Mouse (Mus musculus) forebrain, embryonic 10.5 days (tissue): ENCODE results near the gene Mmp9. TPM values are rescaled to one million over a fixed set of nuclear protein-coding genes. Genes with fewer than 3 reads are reported as not detected.
A peak's percentile ranks its signal among the peaks of the same experiment; 100 is the strongest.

Experiments used
- DNase-seq: peaks from one replicate; pipeline ENCODE4 v3.0.0-alpha.2; 2017; ENCODE audit warnings: low spot score; ENCODE audit errors: extremely low spot score
- H3K27ac ChIP-seq: fragments of 300-500 bp; sonication (generic); 2 replicates; pipeline ENCODE4 v1.5.1; 2016; ENCODE audit warnings: mild to moderate bottlenecking
- H3K27me3 ChIP-seq: fragments of 300-500 bp; sonication (generic); 2 replicates; pipeline ENCODE4 v1.6.1; 2016; ENCODE audit warnings: mild to moderate bottlenecking; ENCODE audit not compliant: poor library complexity, severe bottlenecking
- H3K36me3 ChIP-seq: fragments of 300-500 bp; sonication (generic); replicated peaks from 2 replicates; pipeline ENCODE4 v1.6.1; 2016; ENCODE audit warnings: mild to moderate bottlenecking, moderate library complexity
- H3K4me1 ChIP-seq: fragments of 300-500 bp; sonication (generic); 2 replicates; pipeline ENCODE4 v1.6.1; 2016
- H3K4me3 ChIP-seq: fragments of 300-500 bp; sonication (generic); 2 replicates; pipeline ENCODE4 v1.5.1; 2016; ENCODE audit warnings: mild to moderate bottlenecking, moderate library complexity
- H3K9me3 ChIP-seq: fragments of 300-500 bp; sonication (generic); 2 replicates; pipeline ENCODE4 v1.6.1; 2016; ENCODE audit warnings: mild to moderate bottlenecking, moderate library complexity
- WGBS: fragments of 180-500 bp; shearing (Covaris S2); methylation state at CpG from one replicate; pipeline ENCODE4 v1.1.7; 2016; 5-methylcytosine and 5-hydroxymethylcytosine counted together
- polyA plus RNA-seq: library from polyadenylated mRNA; unstranded; fragments of >200 nt; fragmentation: Nextera tagmentation; extraction: Ambion mirVana; gene quantifications from 2 replicates; pipeline ENCODE4 v1.2.1, GENCODE M21; 2016

Gene Mmp9
- polyA plus RNA-seq, 1 experiment from 2014 or later: 0.45 TPM

- H3K36me3 ChIP-seq: no peaks in the 10 kb centered on the region
- WGBS: 7% methylated on average over 25 of the region's 25 CpGs
- peaks cover 43% of the 10 kb centered on the region for H3K4me1 ChIP-seq
- H3K27me3 ChIP-seq: peaks cover 81% of the 10 kb centered on the region
- no peaks in the 10 kb centered on the region for H3K9me3 ChIP-seq
- peak overlapping the region; percentile 39 for H3K4me3 ChIP-seq
- DNase-seq: no peak
- no peak overlapping the region for H3K27ac ChIP-seq
Measured at GRCm38 (mm10) chr2:164948962-164949361, 8.4 kb downstream of the Mmp9 start.

- no peak overlapping the region for H3K4me3 ChIP-seq
- no peaks in the 10 kb centered on the region for H3K9me3 ChIP-seq
- peaks cover 92% of the 10 kb centered on the region for H3K27me3 ChIP-seq
- WGBS: 29% methylated on average over 13 of the region's 13 CpGs
- peaks cover 43% of the 10 kb centered on the region for H3K4me1 ChIP-seq
- no peaks in the 10 kb centered on the region for H3K36me3 ChIP-seq
- no peak overlapping the region for H3K27ac ChIP-seq
- no peak for DNase-seq
Measured at GRCm38 (mm10) chr2:164950501-164950900, 9.9 kb downstream of the Mmp9 start.

- Histone ChIP-seq H3K27ac (no peak overlapping the region), H3K27me3 (peaks cover 93% of the 10 kb centered on the region), H3K4me3 (no peak overlapping the region), H3K9me3 (no peaks in the 10 kb centered on the region), H3K36me3 (no peaks in the 10 kb centered on the region), H3K4me1 (peaks cover 43% of the 10 kb centered on the region)
- DNase-seq: no peak
- WGBS: 81% methylated on average over 4 of the region's 4 CpGs
Measured at GRCm38 (mm10) chr2:164951745-164952144, 11.2 kb downstream of the Mmp9 start.

- Histone ChIP-seq H3K4me3 (no peak overlapping the region), H3K9me3 (no peaks in the 10 kb centered on the region), H3K36me3 (no peaks in the 10 kb centered on the region), H3K27ac (no peak overlapping the region), H3K4me1 (peaks cover 42% of the 10 kb centered on the region), H3K27me3 (peaks cover 91% of the 10 kb centered on the region)
- no peak for DNase-seq
- whole genome bisulfite sequencing: 43% methylated on average over 13 of the region's 13 CpGs
Measured at GRCm38 (mm10) chr2:164952448-164952847, 11.9 kb downstream of the Mmp9 start.

GRCm38 (mm10) chr2:164953224-164953623 lies 12.6 kb downstream of the Mmp9 start:
- Histone ChIP-seq H3K4me1 (peaks cover 34% of the 10 kb centered on the region), H3K27ac (0 out of 2 replicates have a peak overlapping the region, but pooled peaks have one; percentile 30), H3K36me3 (no peaks in the 10 kb centered on the region), H3K27me3 (peaks cover 84% of the 10 kb centered on the region), H3K9me3 (no peaks in the 10 kb centered on the region), H3K4me3 (peak overlapping the region; percentile 9; the same call in 1 of the 2 replicates)
- DNase-seq: peak; percentile 84
- under 1% methylated on average over 21 of the region's 21 CpGs for WGBS

- Histone ChIP-seq H3K4me3 (no peak overlapping the region), H3K27ac (no peak overlapping the region), H3K4me1 (peaks cover 18% of the 10 kb centered on the region), H3K9me3 (no peaks in the 10 kb centered on the region), H3K36me3 (no peaks in the 10 kb centered on the region), H3K27me3 (peaks cover 58% of the 10 kb centered on the region)
- no peak for DNase-seq
- 73% methylated on average over 4 of the region's 4 CpGs for whole genome bisulfite sequencing
Measured at GRCm38 (mm10) chr2:164955725-164956124, 15.1 kb downstream of the Mmp9 start.

GRCm38 (mm10) chr2:164956195-164956594 lies 15.6 kb downstream of the Mmp9 start:
- H3K27ac ChIP-seq: no peak overlapping the region
- WGBS: 79% methylated on average over 5 of the region's 5 CpGs
- no peaks in the 10 kb centered on the region for H3K9me3 ChIP-seq
- H3K27me3 ChIP-seq: peaks cover 54% of the 10 kb centered on the region
- peaks cover 23% of the 10 kb centered on the region for H3K4me1 ChIP-seq
- H3K4me3 ChIP-seq: no peak overlapping the region
- no peaks in the 10 kb centered on the region for H3K36me3 ChIP-seq
- DNase-seq: no peak

DNA sequence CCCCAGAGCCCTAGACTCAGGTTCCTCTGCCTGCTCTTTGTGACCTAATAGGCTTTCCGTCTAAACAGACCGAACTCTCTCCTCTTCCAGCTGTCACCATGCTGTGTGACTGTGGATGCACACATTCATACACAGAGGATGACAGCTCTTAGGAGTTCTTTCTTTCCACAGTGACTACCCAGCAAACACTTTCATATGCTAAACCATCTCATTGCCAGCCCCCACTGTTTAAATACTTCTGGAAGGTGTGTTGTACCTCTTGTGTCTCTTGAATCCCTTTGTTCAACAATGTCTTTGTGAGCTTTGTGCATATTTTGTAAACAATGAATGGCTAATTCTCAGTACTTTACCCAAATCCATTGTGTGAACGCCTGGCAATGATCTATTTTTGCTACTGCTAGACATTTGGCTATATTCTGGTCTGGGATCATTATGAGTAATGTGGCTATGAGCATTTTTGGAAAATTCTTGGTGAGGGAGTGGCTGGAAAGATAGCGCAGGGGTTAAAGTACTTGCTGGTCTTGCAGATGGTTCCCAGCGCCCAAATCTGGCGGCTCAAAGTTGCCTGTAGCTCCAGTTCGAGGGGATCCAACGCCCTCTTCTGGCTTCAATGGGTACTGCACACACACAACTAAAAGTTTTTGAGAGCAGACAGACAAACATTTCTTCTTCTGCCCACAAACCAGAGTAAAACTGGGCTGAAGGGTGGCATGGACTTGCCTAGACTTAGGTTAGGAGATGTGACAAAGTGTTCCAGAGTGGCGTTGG lies 17.2 kb downstream of the Mmp9 start:
- no peaks in the 10 kb centered on the region for H3K9me3 ChIP-seq
- DNase-seq: no peak

GRCm38 (mm10) chr2:164960716-164961441 lies 20.3 kb downstream of the Mmp9 start, which contains the start of gene Slc12a5:
Slc12a5 (plus strand) TSS chr2:164960802.
- Histone ChIP-seq H3K27ac (peak within 1 kb of the TSS; percentile 89), H3K27me3 (peaks cover 49% of the 10 kb centered on the region), H3K4me3 (peak within 1 kb of the TSS; percentile 72), H3K36me3 (no peaks in the 10 kb centered on the region), H3K4me1 (peaks cover 40% of the 10 kb centered on the region), H3K9me3 (no peaks in the 10 kb centered on the region)
- under 1% methylated on average over 46 of the region's 54 CpGs for WGBS
- peak; percentile 81 for DNase-seq

More for the DNA sequence above, 17.2 kb downstream of the Mmp9 start:
- no peaks in the 10 kb centered on the region for H3K36me3 ChIP-seq
- WGBS: 75% methylated on average over 9 of the region's 9 CpGs
- no peak overlapping the region for H3K27ac ChIP-seq
- no peak overlapping the region for H3K4me3 ChIP-seq
- peaks cover 44% of the 10 kb centered on the region for H3K27me3 ChIP-seq
- peaks cover 30% of the 10 kb centered on the region for H3K4me1 ChIP-seq

GRCm38 (mm10) chr2:164961506-164962182 lies 21.1 kb downstream of the Mmp9 start:
- H3K27me3 ChIP-seq: peaks cover 49% of the 10 kb centered on the region
- WGBS: 8% methylated on average over 17 of the region's 17 CpGs

GRCm38 (mm10) chr2:164962183-164962580 lies 21.6 kb downstream of the Mmp9 start:
- Histone ChIP-seq H3K9me3 (no peaks in the 10 kb centered on the region), H3K4me1 (peaks cover 42% of the 10 kb centered on the region), H3K27me3 (peaks cover 49% of the 10 kb centered on the region), H3K36me3 (no peaks in the 10 kb centered on the region), H3K27ac (no peak overlapping the region), H3K4me3 (no peak overlapping the region)
- WGBS: 56% methylated on average over 7 of the region's 7 CpGs
- no peak for DNase-seq

More at GRCm38 (mm10) chr2:164961506-164962182, 21.1 kb downstream of the Mmp9 start:
- H3K9me3 ChIP-seq: no peaks in the 10 kb centered on the region
- no peaks in the 10 kb centered on the region for H3K36me3 ChIP-seq
- H3K4me3 ChIP-seq: peak overlapping the region; percentile 72
- DNase-seq: peak; percentile 66
- H3K4me1 ChIP-seq: peaks cover 40% of the 10 kb centered on the region
- peak overlapping the region; percentile 89 for H3K27ac ChIP-seq

- 33% methylated on average over 9 of the region's 9 CpGs for WGBS
- Histone ChIP-seq H3K4me1 (peaks cover 64% of the 10 kb centered on the region), H3K9me3 (no peaks in the 10 kb centered on the region), H3K27me3 (peaks cover 70% of the 10 kb centered on the region), H3K27ac (no peak overlapping the region), H3K36me3 (no peaks in the 10 kb centered on the region), H3K4me3 (peak overlapping the region; percentile 26; the same call in 1 of the 2 replicates)
- DNase-seq: peak; percentile 55
Measured at GRCm38 (mm10) chr2:164964242-164964894, 23.8 kb downstream of the Mmp9 start.
